Mouse (Mus musculus): ENCODE results near the gene Kank3.

DNA sequence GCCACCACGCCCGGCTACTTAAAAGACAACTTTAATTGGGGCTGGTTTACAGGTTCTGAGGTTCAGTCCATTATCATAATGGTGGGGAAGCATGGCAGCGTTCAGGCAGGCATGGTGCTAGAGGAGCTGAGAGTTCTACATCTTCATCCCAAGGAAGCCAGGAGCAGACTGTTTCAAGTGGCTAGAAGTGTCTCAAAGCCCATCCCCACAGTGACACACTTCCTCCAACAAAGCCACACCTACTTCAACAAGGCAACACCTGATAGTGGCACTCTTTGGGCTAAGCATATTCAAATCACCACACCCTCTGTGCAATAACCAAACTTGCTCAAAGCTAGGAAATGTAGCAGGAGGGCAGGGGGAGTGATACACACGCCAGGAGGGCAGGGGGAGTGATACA lies 6.1 kb upstream of the Kank3 start:
- TF ChIP-seq CTCF (conservative IDR thresholded peaks at IDR 0.05; ENCODE audit: low read length), result no peak
- TF ChIP-seq NANOG (IDR thresholded peaks at IDR 0.05; ENCODE audit: borderline replicate concordance, low read length), result no peak

All from E14TG2a.4 (cell line).